Mouse (Mus musculus) ES-Bruce4 (cell line): Measurements from ENCODE around the gene Nexmif. TPM values are rescaled to one million over a fixed set of nuclear protein-coding genes. Genes with fewer than 3 reads are reported as not detected.

Experiments
- H3K27ac ChIP-seq: 2 replicates; pipeline ENCODE4 v1.5.1; 2012; ENCODE audit warnings: low read length, inconsistent platforms; ENCODE audit not compliant: insufficient read depth
- H3K27me3 ChIP-seq: 2 replicates; pipeline ENCODE4 v1.6.1; 2012; ENCODE audit warnings: mild to moderate bottlenecking, low read length, inconsistent platforms; ENCODE audit not compliant: control insufficient read depth, poor library complexity, insufficient read depth, severe bottlenecking
- H3K36me3 ChIP-seq: 2 replicates; pipeline ENCODE4 v1.6.1; 2012; ENCODE audit warnings: inconsistent platforms, mild to moderate bottlenecking, low read length, moderate library complexity; ENCODE audit not compliant: control insufficient read depth, poor library complexity, insufficient read depth, severe bottlenecking
- H3K4me1 ChIP-seq: one replicate; pipeline ENCODE4 v1.8.1; 2011; ENCODE audit warnings: low read length; ENCODE audit not compliant: control insufficient read depth, insufficient read depth
- H3K4me3 ChIP-seq: 2 replicates; pipeline ENCODE4 v1.5.1; 2011; ENCODE audit warnings: low read depth, mild to moderate bottlenecking, low read length
- H3K9ac ChIP-seq: 2 replicates; pipeline ENCODE4 v1.6.1; 2012; ENCODE audit warnings: low read depth, mild to moderate bottlenecking, inconsistent platforms; ENCODE audit not compliant: poor library complexity, severe bottlenecking
- H3K9me3 ChIP-seq: replicated peaks from 2 replicates; pipeline ENCODE4 v1.6.1; 2012; ENCODE audit warnings: mild to moderate bottlenecking, low read length, inconsistent platforms; ENCODE audit not compliant: control insufficient read depth, poor library complexity, insufficient read depth, severe bottlenecking
- CTCF ChIP-seq: IDR thresholded peaks from one replicate; pipeline ENCODE4 v1.8.1; 2011; ENCODE audit warnings: low read depth, low read length
- EP300 ChIP-seq: IDR thresholded peaks from 2 replicates; pipeline ENCODE4 v1.6.1; 2011; ENCODE audit warnings: low read depth, low read length; ENCODE audit not compliant: insufficient read depth
- POLR2A ChIP-seq: IDR thresholded peaks from one replicate; pipeline ENCODE4 v1.8.1; 2011; ENCODE audit warnings: low read length; ENCODE audit not compliant: insufficient read depth
- polyA plus RNA-seq: library from polyadenylated mRNA; stranded (reverse); fragments of >200 nt; gene quantifications from 2 replicates; pipeline ENCODE4 v1.2.4, GENCODE M21; 2011; ENCODE audit warnings: low read depth; ENCODE audit not compliant: missing spikeins, insufficient read depth, insufficient read length

The Nexmif gene
- polyA plus RNA-seq, 1 experiment = 8.3 TPM

DNA sequence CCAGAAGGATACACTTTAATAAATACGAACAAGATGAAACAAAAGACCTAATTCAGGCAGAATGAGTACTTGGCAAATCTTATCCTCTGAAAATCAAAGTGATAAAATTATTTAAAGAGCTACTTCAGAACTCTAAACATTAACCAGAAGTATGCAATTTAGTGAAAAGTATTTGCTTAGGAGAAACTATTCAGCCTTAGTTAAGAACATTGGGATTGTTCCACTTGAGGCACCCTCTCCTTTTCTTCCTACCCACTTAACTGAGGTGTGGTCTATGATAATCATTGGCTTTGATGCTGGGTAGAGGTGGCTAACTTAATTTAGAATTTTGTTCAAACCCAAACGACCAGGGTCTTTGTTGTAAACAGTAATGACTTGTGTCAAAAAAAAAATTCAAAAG lies 146.1 kb downstream of the Nexmif start:
- Histone ChIP-seq H3K9me3 (no peaks in the 10 kb centered on the region), H3K4me3 (no peak overlapping the region), H3K9ac (no peak overlapping the region), H3K36me3 (no peaks in the 10 kb centered on the region), H3K4me1 (no peaks in the 10 kb centered on the region), H3K27ac (no peak overlapping the region), H3K27me3 (no peaks in the 10 kb centered on the region)
- no peak for TF ChIP-seq EP300
- TF ChIP-seq CTCF = no peak
- TF ChIP-seq POLR2A = no peak

DNA sequence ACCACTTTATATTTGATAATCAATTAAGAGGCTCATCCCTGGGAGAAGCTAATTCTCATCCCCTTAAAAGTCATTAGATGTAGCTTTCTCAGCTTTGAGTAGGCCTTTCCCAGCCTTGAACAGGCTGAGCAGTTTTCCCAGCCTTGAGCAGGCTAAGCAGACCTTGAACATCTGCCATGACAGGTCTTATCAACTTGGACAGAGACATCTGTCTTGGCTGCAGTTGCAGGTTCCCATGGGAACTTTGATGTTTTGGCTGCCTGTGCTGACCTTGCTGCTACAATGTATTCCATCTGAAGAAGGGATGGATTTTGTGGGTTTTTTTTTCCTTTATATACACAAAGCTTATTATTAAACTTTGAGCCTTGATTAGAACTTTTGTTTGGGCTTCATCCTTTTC lies 160.7 kb downstream of the Nexmif start:
- H3K4me3 ChIP-seq = no peak overlapping the region
- H3K36me3 ChIP-seq = no peaks in the 10 kb centered on the region
- H3K27ac ChIP-seq = no peak overlapping the region
- no peak for TF ChIP-seq POLR2A
- no peak overlapping the region for H3K9ac ChIP-seq
- H3K27me3 ChIP-seq = no peaks in the 10 kb centered on the region
- no peaks in the 10 kb centered on the region for H3K4me1 ChIP-seq
- no peaks in the 10 kb centered on the region for H3K9me3 ChIP-seq

DNA sequence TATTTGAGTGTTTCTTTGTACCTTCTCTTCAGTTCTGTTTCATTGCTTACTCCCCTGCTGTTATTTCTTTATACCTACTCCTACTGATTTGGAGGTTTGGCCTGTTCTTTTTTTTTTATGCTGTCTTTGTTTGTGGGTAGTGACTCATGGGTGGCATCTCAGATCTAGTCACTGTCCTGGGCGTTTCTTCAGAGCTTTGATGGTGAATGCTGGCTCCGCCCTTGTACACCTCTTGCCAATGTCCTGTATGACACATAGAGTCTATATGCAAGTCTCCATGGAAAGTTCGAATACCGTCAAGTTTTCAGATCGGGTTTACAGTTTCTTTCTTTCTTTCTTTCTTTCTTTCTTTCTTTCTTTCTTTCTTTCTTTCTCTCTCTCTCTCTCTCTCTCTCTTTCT lies 167.1 kb downstream of the Nexmif start:
- TF ChIP-seq EP300 (no peak), POLR2A (no peak), CTCF (no peak)
- Histone ChIP-seq H3K9ac (no peak overlapping the region), H3K27ac (no peak overlapping the region), H3K4me3 (no peak overlapping the region), H3K27me3 (no peaks in the 10 kb centered on the region), H3K9me3 (no peaks in the 10 kb centered on the region), H3K4me1 (no peaks in the 10 kb centered on the region), H3K36me3 (no peaks in the 10 kb centered on the region)

DNA sequence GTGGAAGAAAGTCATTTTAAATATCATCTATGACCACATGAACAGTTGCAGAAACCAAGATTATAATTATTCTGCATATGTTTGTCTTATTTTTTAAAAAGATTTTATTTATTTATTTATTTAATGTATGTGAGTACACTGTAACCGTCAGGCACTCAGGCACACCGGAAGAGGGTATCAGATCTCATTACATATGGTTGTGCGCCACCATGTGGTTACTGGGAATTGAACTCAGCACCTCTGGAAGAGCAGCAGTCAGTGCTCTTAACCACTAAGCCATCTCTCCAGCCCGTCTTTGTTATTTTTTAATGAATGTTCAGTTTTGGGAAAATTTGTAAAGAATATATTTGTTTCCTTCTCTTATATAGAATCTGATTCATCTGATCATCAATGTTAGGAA lies 168.2 kb downstream of the Nexmif start:
- Histone ChIP-seq H3K27me3 (no peaks in the 10 kb centered on the region), H3K27ac (no peak overlapping the region), H3K4me3 (no peak overlapping the region), H3K9me3 (no peaks in the 10 kb centered on the region), H3K9ac (no peak overlapping the region), H3K36me3 (no peaks in the 10 kb centered on the region), H3K4me1 (no peaks in the 10 kb centered on the region)
- TF ChIP-seq POLR2A (no peak), EP300 (no peak), CTCF (no peak)

Other genes starting within 250 kb of the Nexmif start
- gene Rlim, start 219.9 kb downstream of the Nexmif start, polyA plus RNA-seq = 203 and 217 TPM in 2 replicates
- gene Abcb7, start 212.7 kb upstream of the Nexmif start, polyA plus RNA-seq = 40.3 and 49.2 TPM in 2 replicates